Mouse (Mus musculus) forebrain, embryonic 12.5 days (tissue): ENCODE results near the gene Dnajc22. TPM values are rescaled to one million over a fixed set of nuclear protein-coding genes. Genes with fewer than 3 reads are reported as not detected.
"Not testable (repeated sequence)": the region's sequence is repeated elsewhere in the genome, so short reads cannot be mapped to it uniquely, and the experiment has no call there.

Source experiments
- ATAC-seq: fragments of 200-750 bp; cut with Nextera tagmentation; 2 replicates; pipeline ENCODE4 v1.8.0; 2017; ENCODE audit warnings: moderate TSS enrichment; ENCODE audit not compliant: low FRiP score
- H3K27ac ChIP-seq: fragments of 300-500 bp; sonication (generic); 2 replicates; pipeline ENCODE4 v1.5.1; 2016; ENCODE audit warnings: mild to moderate bottlenecking
- H3K27me3 ChIP-seq: fragments of 300-500 bp; sonication (generic); 2 replicates; pipeline ENCODE4 v1.6.1; 2016; ENCODE audit warnings: mild to moderate bottlenecking
- H3K36me3 ChIP-seq: fragments of 300-500 bp; sonication (generic); replicated peaks from 2 replicates; pipeline ENCODE4 v1.6.1; 2016; ENCODE audit warnings: mild to moderate bottlenecking
- H3K4me1 ChIP-seq: fragments of 300-500 bp; sonication (generic); 2 replicates; pipeline ENCODE4 v1.6.1; 2016
- H3K4me2 ChIP-seq: fragments of 300-500 bp; sonication (generic); 2 replicates; pipeline ENCODE4 v1.6.1; 2016; ENCODE audit warnings: mild to moderate bottlenecking, moderate library complexity
- H3K4me3 ChIP-seq: fragments of 300-500 bp; sonication (generic); replicated peaks from 2 replicates; pipeline ENCODE4 v1.5.1; 2016; ENCODE audit warnings: mild to moderate bottlenecking
- H3K9ac ChIP-seq: fragments of 300-500 bp; sonication (generic); 2 replicates; pipeline ENCODE4 v1.6.1; 2016; ENCODE audit warnings: mild to moderate bottlenecking
- H3K9me3 ChIP-seq: fragments of 300-500 bp; sonication (generic); 2 replicates; pipeline ENCODE4 v1.6.1; 2016
- WGBS: fragments of 180-500 bp; shearing (Covaris S2); methylation state at CpG from one replicate; pipeline ENCODE4 v1.1.7; 2016; 5-methylcytosine and 5-hydroxymethylcytosine counted together
- polyA plus RNA-seq: library from polyadenylated mRNA; unstranded; fragments of >200 nt; fragmentation: Nextera tagmentation; extraction: Ambion mirVana; gene quantifications from 2 replicates; pipeline ENCODE4 v1.2.1, GENCODE M21; 2016

Gene Dnajc22
- polyA plus RNA-seq, result 0.76 and 1.0 TPM in 2 replicates

DNA sequence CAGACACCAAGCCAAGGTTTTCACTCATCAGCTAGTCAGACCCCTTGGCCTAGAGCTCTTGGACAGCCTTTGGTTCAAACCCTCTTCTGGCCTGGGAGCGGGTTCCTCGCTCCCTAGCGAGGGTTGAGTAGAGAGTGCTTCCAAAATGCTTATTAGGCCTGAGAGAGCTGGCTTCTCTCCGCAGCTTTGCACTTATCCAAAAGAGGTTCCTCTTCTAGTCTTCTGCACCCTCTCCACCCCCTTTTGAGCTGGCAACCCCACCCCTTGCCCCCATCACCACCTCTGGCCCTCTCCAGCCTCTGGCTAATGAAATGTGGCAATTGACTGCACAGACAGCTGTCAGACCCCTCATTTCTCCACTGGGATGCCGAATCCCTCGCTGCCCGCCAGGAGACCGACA lies at the start of gene Dnajc22:
Gene Dnajc22, plus strand, starts transcription at position 301 of the 400 bp plus-strand sequence.
- peak within 1 kb of the TSS; percentile 57 for H3K9ac ChIP-seq
- H3K27me3 ChIP-seq, result peaks cover 98% of the 10 kb centered on the region
- H3K4me1 ChIP-seq, result peaks cover 81% of the 10 kb centered on the region
- H3K9me3 ChIP-seq, result no peaks in the 10 kb centered on the region
- peak within 1 kb of the TSS; percentile 47 for H3K4me3 ChIP-seq
- H3K4me2 ChIP-seq, result peak within 1 kb of the TSS; percentile 86
- WGBS, result 17% methylated on average over 8 of the region's 8 CpGs
- peak within 1 kb of the TSS; percentile 75 for H3K27ac ChIP-seq
- no peak for ATAC-seq
- H3K36me3 ChIP-seq, result no peaks in the 10 kb centered on the region

DNA sequence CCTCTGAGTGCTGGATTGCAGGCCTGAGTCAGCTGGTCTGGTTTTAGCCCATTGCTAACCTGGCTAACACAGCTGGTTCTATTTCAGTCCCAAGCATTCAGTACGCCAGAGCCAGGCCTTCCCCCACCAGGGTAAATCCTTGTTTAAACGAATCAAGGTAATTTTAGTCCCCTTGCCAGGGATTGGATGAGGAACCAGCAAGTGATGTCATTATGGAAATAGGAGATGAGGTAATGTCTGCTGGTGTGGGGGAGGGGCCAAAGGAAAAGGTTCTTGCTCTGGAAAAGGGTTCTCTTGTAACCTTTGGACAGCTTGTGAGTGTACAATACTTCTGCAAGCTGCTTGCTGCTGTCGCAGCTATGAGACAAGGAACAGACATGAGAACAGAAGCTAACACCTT lies 48.1 kb upstream of the Dnajc22 start:
- H3K27me3 ChIP-seq, result peaks cover 14% of the 10 kb centered on the region
- no peaks in the 10 kb centered on the region for H3K36me3 ChIP-seq
- H3K4me3 ChIP-seq, result no peak overlapping the region
- no peaks in the 10 kb centered on the region for H3K9me3 ChIP-seq
- no peak overlapping the region for H3K27ac ChIP-seq
- 0 out of 2 replicates have a peak, but pooled peaks have one; percentile 14 for ATAC-seq
- H3K4me1 ChIP-seq, result peaks cover 18% of the 10 kb centered on the region
- no peak overlapping the region for H3K9ac ChIP-seq
- no peak overlapping the region for H3K4me2 ChIP-seq
- 43% methylated on average over 3 of the region's 3 CpGs for WGBS

GRCm38 (mm10) chr15:99045734-99046133 lies 47.2 kb upstream of the Dnajc22 start:
- H3K9me3 ChIP-seq, H3K27ac ChIP-seq, H3K4me2 ChIP-seq, H3K36me3 ChIP-seq, H3K4me3 ChIP-seq, ATAC-seq, H3K9ac ChIP-seq: not testable (repeated sequence)
- Histone ChIP-seq H3K4me1 (peaks cover 19% of the 10 kb centered on the region), H3K27me3 (peaks cover 20% of the 10 kb centered on the region)
- WGBS, result 78% methylated on average over 6 of the region's 6 CpGs

GRCm38 (mm10) chr15:99049473-99050253 lies 43.3 kb upstream of the Dnajc22 start:
- peaks cover 57% of the 10 kb centered on the region for H3K27me3 ChIP-seq

DNA sequence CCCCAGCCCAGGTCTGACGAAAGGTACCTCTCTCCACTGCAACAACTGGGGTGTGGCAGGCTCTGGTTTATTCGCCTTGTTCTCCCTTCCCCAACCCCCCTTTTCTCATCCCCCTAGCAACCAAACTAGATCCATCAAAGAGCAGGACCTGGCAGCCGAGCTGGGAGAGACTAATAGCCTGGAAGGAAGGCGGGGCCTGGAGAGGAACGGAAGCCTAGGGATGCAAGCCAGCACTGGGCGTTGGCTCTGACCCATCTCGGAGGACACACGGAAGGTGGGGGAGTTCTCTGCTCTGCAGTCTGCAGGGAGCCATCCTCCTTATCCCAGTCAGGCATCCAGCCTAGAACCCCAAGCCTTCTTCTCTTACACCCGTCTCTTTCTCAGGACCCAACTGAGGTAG lies 39.6 kb upstream of the Dnajc22 start:
- peaks cover 82% of the 10 kb centered on the region for H3K27me3 ChIP-seq
- H3K4me1 ChIP-seq, result peaks cover 39% of the 10 kb centered on the region
- no peak for ATAC-seq
- no peak overlapping the region for H3K4me2 ChIP-seq
- no peak overlapping the region; the same call in 1 of the 2 replicates for H3K27ac ChIP-seq
- H3K9ac ChIP-seq, result no peak overlapping the region
- no peaks in the 10 kb centered on the region for H3K9me3 ChIP-seq
- WGBS, result 4% methylated on average over 9 of the region's 9 CpGs
- no peaks in the 10 kb centered on the region for H3K36me3 ChIP-seq
- no peak overlapping the region for H3K4me3 ChIP-seq

More at GRCm38 (mm10) chr15:99049473-99050253, 43.3 kb upstream of the Dnajc22 start:
- ATAC-seq, result no peak
- no peak overlapping the region for H3K4me3 ChIP-seq
- H3K4me1 ChIP-seq, result peaks cover 19% of the 10 kb centered on the region
- no peak overlapping the region for H3K9ac ChIP-seq
- no peak overlapping the region for H3K4me2 ChIP-seq
- H3K27ac ChIP-seq, result no peak overlapping the region
- 30% methylated on average over 13 of the region's 13 CpGs for WGBS
- H3K36me3 ChIP-seq, result no peaks in the 10 kb centered on the region
- H3K9me3 ChIP-seq, result no peaks in the 10 kb centered on the region

- Histone ChIP-seq H3K4me3 (peak within 1 kb of the TSS; percentile 37), H3K4me2 (peak within 1 kb of the TSS; percentile 57), H3K9me3 (no peaks in the 10 kb centered on the region), H3K27ac (no peak within 1 kb of the TSS), H3K9ac (peak within 1 kb of the TSS; percentile 25; the same call in 1 of the 2 replicates), H3K36me3 (no peaks in the 10 kb centered on the region), H3K4me1 (peaks cover 35% of the 10 kb centered on the region), H3K27me3 (peaks cover 97% of the 10 kb centered on the region)
- 2% methylated on average over 28 of the region's 30 CpGs for WGBS
- 0 out of 2 replicates have a peak, but pooled peaks have one; percentile 3 for ATAC-seq
Observed at GRCm38 (mm10) chr15:99055040-99055439, 37.9 kb upstream of the Dnajc22 start, which contains the start of gene Prph. Prph (plus strand) TSS chr15:99055174.

- H3K4me1 ChIP-seq, result peaks cover 35% of the 10 kb centered on the region
- peak overlapping the region; percentile 57 for H3K4me2 ChIP-seq
- ATAC-seq, result no peak
- no peaks in the 10 kb centered on the region for H3K9me3 ChIP-seq
- under 1% methylated on average over 37 of the region's 37 CpGs for WGBS
- 0 out of 2 replicates have a peak overlapping the region, but pooled peaks have one; percentile 25 for H3K9ac ChIP-seq
- H3K36me3 ChIP-seq, result no peaks in the 10 kb centered on the region
- peak overlapping the region; percentile 37 for H3K4me3 ChIP-seq
- no peak overlapping the region for H3K27ac ChIP-seq
- peaks cover 96% of the 10 kb centered on the region for H3K27me3 ChIP-seq
Observed at GRCm38 (mm10) chr15:99055511-99055961, 37.4 kb upstream of the Dnajc22 start.

DNA sequence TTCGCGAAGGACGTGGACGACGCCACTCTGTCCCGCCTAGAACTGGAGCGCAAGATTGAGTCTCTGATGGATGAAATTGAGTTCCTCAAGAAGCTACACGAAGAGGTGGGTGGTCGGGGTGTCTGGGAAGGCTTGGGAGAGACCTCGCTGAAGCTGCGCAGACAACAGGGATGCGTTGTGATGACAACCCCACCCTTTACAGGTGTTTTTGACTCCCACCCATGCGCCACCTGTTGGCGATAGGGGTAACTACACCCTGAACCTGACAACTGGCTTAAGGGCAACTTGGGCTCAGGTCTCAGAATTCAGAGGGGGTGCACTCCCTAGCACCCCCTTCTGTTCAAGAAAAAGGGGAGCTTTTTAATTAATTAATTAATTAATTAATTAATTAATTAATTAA lies 36.6 kb upstream of the Dnajc22 start:
- Histone ChIP-seq H3K9ac (no peak overlapping the region), H3K4me2 (0 out of 2 replicates have a peak overlapping the region, but pooled peaks have one; percentile 57), H3K36me3 (no peaks in the 10 kb centered on the region), H3K4me3 (0 out of 2 replicates have a peak overlapping the region, but pooled peaks have one; percentile 37), H3K4me1 (peaks cover 35% of the 10 kb centered on the region), H3K27me3 (peaks cover 93% of the 10 kb centered on the region), H3K27ac (no peak overlapping the region), H3K9me3 (no peaks in the 10 kb centered on the region)
- ATAC-seq, result no peak
- 6% methylated on average over 14 of the region's 14 CpGs for WGBS

GRCm38 (mm10) chr15:99065557-99066165 lies 27.3 kb upstream of the Dnajc22 start:
- no peak overlapping the region for H3K4me3 ChIP-seq
- H3K27ac ChIP-seq, result no peak overlapping the region
- H3K9ac ChIP-seq, result no peak overlapping the region
- no peak overlapping the region for H3K4me2 ChIP-seq
- H3K27me3 ChIP-seq, result peaks cover 15% of the 10 kb centered on the region
- ATAC-seq, result no peak
- H3K4me1 ChIP-seq, result no peaks in the 10 kb centered on the region
- 87% methylated on average over 12 of the region's 12 CpGs for WGBS
- H3K9me3 ChIP-seq, result no peaks in the 10 kb centered on the region
- H3K36me3 ChIP-seq, result no peaks in the 10 kb centered on the region

DNA sequence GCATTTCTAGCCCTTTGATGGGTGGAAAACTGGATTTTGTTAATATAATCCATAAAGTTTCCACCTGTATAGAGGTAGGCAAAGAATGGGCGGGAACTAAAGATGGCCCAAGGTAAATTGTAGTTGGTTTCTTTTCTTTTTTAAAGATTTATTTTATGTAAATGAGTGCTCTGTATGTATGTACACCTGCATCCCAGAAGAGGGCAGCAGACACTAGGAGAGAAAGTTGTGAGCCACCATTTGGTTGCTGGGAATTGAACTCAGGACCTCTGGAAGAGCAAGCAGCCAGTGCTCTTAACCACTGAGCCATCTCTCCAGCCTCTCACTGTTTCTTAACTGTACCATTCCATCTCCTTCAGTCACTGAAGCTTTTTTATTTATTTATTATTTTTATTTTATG lies 21.0 kb upstream of the Dnajc22 start:
- H3K27me3 ChIP-seq, result 0 out of 2 replicates have a peak, but pooled peaks cover 6% of the 10 kb centered on the region
- no peak overlapping the region for H3K27ac ChIP-seq
- no peak overlapping the region for H3K9ac ChIP-seq
- H3K4me2 ChIP-seq, result no peak overlapping the region
- H3K36me3 ChIP-seq, result peaks cover 6% of the 10 kb centered on the region
- ATAC-seq, result no peak
- 90% methylated on average over 1 of the region's 1 CpGs for WGBS
- peaks cover 22% of the 10 kb centered on the region for H3K4me1 ChIP-seq
- H3K4me3 ChIP-seq, result no peak overlapping the region
- H3K9me3 ChIP-seq, result no peaks in the 10 kb centered on the region

DNA sequence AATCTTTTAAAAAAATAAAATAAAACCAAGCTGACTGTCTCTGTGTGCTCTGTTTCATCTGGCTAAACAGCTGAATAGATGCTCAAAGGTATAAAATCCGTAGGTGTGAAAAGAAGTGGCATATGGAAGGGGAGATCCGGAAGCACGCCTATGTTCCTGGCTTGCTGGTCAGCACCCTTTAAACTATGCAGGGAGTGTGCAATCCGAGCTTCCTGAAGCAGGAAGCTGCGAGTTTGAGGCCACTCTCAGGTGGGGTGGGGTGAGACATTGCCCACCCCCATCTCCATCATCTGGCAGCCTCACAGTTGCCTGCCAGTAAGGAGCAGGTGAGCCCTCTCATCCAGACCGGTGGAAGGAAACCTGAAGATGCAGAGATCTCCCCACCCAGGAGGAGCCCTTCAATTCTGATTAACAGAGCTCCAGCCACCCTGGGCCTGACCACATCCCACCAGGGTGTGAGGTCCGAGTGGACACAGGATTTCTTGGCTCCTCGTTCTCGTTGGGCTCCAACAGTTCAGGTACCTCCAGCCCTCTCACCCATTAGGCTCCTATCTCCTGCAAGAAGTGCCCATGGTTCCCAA lies 18.9 kb upstream of the Dnajc22 start, which contains the start of gene Troap:
Gene Troap, plus strand, starts transcription at position 557 of the 581 bp plus-strand sequence.
- Histone ChIP-seq H3K4me3 (peak within 1 kb of the TSS; percentile 64), H3K4me2 (peak within 1 kb of the TSS; percentile 79), H3K9me3 (no peaks in the 10 kb centered on the region), H3K27ac (peak within 1 kb of the TSS; percentile 97), H3K9ac (peak within 1 kb of the TSS; percentile 76), H3K4me1 (peaks cover 34% of the 10 kb centered on the region), H3K36me3 (peaks cover 27% of the 10 kb centered on the region), H3K27me3 (0 out of 2 replicates have a peak, but pooled peaks cover 3% of the 10 kb centered on the region)
- 23% methylated on average over 9 of the region's 9 CpGs for WGBS
- peak; percentile 62 for ATAC-seq
